Mouse (Mus musculus) gastrocnemius, adult 18-20 months (tissue): ENCODE measurements around the gene Ccdc38. TPM values are rescaled to one million over a fixed set of nuclear protein-coding genes. Genes with fewer than 3 reads are reported as not detected.

Source experiments
- DNase-seq: peaks from one replicate; pipeline ENCODE4 v3.0.0; 2021; ENCODE audit warnings: low spot score
- long read RNA-seq, 2 experiments: library from polyadenylated mRNA; stranded (forward); transcript quantifications; one replicate each; pipeline ENCODE4 v2.0.0; 2021
- total RNA-seq, 2 experiments: library from RNA; stranded (reverse); gene quantifications; 2 replicates each; pipeline ENCODE4 v1.2.3; 2021

Gene Ccdc38
- not detected for total RNA-seq
- long read RNA-seq, experiment 1, result 0 reads
- long read RNA-seq, experiment 2, result 0 reads

GRCm38 (mm10) chr10:93540431-93541210 lies at the start of gene Ccdc38:
Gene Ccdc38, plus strand, starts transcription at chr10:93540632.
- no peak for DNase-seq

DNA sequence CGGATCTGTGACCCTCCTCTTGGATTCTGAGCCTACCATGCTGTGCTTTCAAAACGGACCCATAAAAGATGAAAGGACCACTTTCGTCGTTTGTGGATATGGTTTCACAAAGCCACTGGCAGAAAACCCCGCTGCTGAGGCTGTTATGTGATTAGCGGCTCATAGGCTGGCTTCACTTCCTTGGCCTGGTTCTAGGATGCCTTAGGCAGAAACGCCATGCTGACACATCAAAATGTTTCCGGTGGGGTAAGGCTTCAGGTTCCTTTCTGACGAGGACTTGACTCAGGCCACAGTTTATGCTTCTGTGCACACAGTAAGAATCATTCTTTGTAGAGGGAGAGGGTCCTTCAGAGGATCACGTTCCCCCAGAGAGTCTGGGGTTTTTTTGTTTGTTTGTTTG lies 39.6 kb upstream of the Ccdc38 start:
- no peak for DNase-seq

GRCm38 (mm10) chr10:93501346-93501745 lies 39.1 kb upstream of the Ccdc38 start:
- DNase-seq, result no peak

- DNase-seq, result no peak
Observed at GRCm38 (mm10) chr10:93508383-93508970, 32.0 kb upstream of the Ccdc38 start.

DNA sequence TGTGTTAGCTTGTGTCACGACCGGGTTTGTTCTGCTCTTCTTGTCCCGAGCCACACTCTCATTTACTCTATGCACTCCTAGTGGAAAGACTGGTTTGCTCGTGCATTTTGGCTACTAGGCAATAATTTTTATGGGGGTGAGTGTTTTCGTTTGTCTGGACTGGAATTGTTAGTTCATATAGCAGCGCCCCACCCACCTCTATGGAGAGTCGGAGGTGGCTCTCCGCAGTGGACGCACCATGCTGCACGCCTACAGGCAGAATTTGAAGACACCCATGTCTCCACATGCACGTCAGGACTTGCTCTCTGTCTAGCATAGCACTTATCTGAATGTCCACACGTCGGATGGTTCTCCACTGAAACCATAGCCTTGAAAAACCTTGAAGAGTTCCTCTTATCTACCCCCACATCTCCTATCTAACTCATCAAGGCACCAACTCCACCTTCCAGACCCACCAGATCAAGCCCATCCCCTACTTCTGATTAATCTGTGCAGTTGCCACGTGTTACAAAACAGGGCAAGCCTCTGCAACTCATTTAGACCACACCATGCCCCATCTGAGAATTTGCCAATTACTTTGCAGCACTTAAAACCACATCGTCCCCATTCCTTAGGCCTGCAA lies 30.8 kb upstream of the Ccdc38 start:
- no peak for DNase-seq

- no peak for DNase-seq
Observed at GRCm38 (mm10) chr10:93515419-93515818, 25.0 kb upstream of the Ccdc38 start.

GRCm38 (mm10) chr10:93515927-93516326 lies 24.5 kb upstream of the Ccdc38 start:
- no peak for DNase-seq

DNA sequence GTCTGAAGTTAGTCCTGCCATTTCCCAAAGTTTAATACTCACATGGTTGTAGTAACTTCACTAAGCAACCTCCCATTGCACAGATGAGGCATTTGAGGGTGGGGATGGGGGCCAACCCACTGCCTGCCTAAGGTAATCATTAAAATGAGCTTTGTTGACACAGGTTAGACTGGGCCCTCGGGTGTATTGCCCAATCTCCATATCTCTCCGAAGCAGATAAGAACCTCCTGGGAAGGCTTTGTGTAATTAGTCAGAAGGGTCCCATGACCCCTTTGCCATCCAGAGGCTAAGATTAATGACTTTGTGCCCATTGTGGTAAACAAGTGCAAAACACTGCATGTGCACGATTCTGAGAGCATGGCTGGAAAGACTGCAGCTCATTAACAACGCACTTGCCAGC lies 22.7 kb upstream of the Ccdc38 start:
- no peak for DNase-seq

DNA sequence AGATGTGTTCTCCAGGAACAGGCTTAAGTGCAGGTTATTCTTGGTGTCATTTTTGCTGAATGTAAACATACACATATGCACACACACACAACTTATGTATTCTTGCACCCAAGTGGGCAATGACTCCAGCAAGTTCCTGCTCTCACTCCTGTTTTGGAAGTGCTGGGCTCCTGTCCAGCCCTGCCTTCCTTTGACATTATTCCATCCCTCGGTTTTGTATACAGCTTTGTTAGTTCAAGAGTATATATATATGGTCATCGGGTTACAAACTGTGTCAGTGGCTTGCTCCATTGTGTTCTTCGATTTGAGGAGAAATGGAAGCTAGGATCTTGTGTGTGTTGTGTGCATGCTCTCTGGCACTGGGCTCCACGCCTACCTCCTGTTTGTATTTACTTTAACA lies 22.2 kb upstream of the Ccdc38 start:
- no peak for DNase-seq

DNA sequence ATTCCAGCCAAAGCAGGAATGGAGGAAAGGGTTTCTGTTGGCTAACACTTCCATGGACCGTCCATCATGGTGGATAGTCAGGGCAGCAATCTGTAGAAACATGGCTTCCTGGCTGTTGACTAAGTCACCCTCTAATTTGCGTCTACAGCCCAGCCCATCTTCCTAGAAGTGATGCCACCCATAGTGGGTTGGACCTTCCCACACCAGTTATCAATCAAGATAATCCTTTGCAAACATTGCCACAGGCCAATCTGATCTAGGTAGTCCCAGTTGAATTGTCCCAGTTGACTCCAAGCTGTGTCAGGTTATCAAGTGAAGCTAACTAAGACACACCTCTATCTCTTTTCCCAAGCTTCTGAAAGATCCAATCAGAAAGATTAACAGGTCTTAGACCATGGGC lies 21.8 kb upstream of the Ccdc38 start:
- no peak for DNase-seq

DNA sequence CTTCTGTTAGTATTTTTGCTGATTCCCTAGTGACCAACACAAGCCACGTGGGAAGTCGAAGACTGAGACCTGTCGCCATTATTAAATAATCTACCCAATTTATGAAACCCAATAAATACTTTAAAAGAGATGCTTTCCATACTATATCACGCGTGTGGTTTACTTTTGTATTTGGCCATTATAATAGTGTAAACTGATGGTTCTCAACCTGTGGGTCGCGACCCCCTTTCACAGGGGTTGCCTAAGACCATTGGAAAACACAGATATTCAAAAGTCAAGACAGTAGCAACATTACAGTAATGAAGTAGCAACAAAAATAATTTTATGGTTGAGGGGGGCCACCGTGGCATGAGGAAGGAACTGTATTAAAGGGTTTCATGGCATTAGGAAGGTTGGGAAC lies 21.3 kb upstream of the Ccdc38 start:
- DNase-seq, result no peak

GRCm38 (mm10) chr10:93519756-93520155 lies 20.7 kb upstream of the Ccdc38 start:
- no peak for DNase-seq

- no peak for DNase-seq
Observed at GRCm38 (mm10) chr10:93520994-93521393, 19.4 kb upstream of the Ccdc38 start.

DNA sequence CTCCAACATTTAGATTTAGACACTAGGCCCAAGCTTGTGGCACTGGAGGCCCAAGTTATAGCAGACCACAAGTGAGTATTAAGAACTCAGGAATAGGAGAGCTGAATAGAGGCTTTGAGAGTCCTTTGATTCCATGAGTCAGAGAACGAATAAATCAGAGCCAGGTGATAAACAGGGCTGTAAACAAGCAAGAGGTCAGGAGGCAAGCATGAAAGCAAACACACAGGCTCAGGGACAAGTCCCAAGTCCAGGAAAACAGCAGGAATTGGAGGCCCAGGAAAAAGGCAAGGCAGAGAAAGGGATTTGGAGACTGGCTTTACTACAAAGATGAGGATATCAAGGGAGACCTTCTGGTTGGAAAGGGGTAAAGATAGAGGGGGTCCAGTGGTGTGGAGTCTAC lies 15.1 kb upstream of the Ccdc38 start:
- no peak for DNase-seq

- DNase-seq, result no peak
Observed at GRCm38 (mm10) chr10:93538287-93538686, 2.1 kb upstream of the Ccdc38 start.

DNA sequence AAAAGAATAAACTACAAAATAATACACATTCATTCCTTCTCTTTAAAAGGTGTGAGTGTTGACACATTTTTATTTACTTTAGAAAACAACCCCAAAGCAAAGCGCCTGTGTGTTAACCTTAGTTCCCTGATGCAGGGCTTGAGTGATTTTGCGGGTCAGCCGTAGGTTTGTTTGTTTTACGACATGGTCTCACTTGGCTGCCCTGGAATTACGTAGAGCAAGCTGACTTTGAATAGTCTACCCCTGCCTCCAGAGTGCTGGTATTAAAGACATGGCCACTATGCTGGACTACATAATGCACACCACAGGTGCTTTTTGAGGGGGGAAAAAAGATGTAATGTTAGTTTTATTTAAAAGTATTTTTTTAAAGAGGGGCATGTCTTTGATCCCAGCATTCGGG lies 1.6 kb upstream of the Ccdc38 start:
- DNase-seq, result no peak

GRCm38 (mm10) chr10:93539775-93540430 lies 529 bp upstream of the Ccdc38 start, which contains the start of gene Amdhd1:
Gene Amdhd1, minus strand, starts transcription at chr10:93540033.
- peak; percentile 76 for DNase-seq

GRCm38 (mm10) chr10:93541585-93541984 lies 1.2 kb downstream of the Ccdc38 start:
- DNase-seq, result no peak

- no peak for DNase-seq
Observed at GRCm38 (mm10) chr10:93542356-93542755, 1.9 kb downstream of the Ccdc38 start.

DNA sequence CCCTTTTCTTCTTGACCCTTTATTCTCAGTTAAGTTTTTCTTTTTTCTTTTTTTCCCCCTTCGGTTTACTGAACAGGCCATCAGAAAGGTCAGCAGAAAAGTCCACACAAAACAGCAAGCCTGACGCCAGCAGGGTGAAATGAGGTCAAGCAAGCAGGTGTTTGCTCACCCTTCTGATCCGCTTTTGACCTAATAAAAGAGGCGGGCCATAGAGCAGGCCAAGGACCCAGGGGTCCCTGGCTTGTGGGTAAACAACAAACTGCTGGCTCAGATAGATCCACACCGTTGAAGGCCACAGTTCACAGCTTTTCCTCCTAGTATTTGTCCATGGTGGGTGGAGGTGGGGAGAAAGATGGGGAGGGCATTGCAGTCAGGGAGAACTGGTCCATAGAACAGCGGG lies 2.7 kb downstream of the Ccdc38 start:
- DNase-seq, result no peak

GRCm38 (mm10) chr10:93544172-93544571 lies 3.7 kb downstream of the Ccdc38 start:
- no peak for DNase-seq

- DNase-seq, result no peak
Observed at GRCm38 (mm10) chr10:93547741-93548270, 7.4 kb downstream of the Ccdc38 start.
